11 mouse cellular contexts compared by ENCODE assay signal in the genomic region with DNA sequence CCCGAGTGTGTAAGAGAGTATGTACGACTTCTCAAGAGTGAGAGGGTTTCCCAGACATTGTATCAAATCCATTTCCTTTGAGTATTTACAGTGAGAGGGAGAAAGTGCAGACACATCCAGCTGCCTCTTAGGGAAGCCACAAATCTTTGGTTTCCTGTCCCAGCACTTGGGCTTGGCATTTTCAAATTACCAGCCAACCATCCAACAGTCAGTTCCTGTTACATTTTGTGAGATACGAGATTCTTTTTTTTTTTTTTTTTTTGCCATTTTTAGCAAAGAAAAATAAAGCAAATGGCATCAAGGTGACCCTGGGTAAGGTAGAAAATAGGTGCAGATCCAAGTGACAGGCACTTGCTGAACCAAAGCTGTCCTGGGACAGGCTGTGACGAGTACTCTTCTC. TPM values are rescaled to one million over a fixed set of nuclear protein-coding genes. Genes with fewer than 3 reads are reported as not detected.
DNase-seq lines count a peak whose midpoint lies in the region; ATAC-seq and TF ChIP-seq lines count a peak whose summit lies in the region.
"Had no signal": no experiment of that assay in that cellular context is flagged by ENCODE, and none has a peak within 500 bp of the region (broad histone marks: within the 10 kb centered on the region; RNA-seq: fewer than 3 reads in every experiment).

No protein-coding gene starts in this region.

- no peak for ATAC-seq in hindbrain, embryonic 13.5 days (ENCODE audit: low FRiP score)
- no peak for ATAC-seq in hindbrain, embryonic 11.5 days (ENCODE audit: low FRiP score)
- no peak for ATAC-seq in lung, embryonic 15.5 days (ENCODE audit: borderline replicate concordance, extremely low read depth, low FRiP score, low TSS enrichment)

- 0 out of 2 replicates have a peak, but pooled peaks cover 3% of the 10 kb centered on the region for H3K9me3 ChIP-seq in hindbrain, embryonic 13.5 days
- H3K9me3 ChIP-seq in hindbrain, embryonic 11.5 days (ENCODE audit: control insufficient read depth, low read length), result no peaks in the 10 kb centered on the region
- peaks cover 2% of the 10 kb centered on the region; the same call in 1 of the 2 replicates for H3K9me3 ChIP-seq in lung, embryonic 15.5 days
- H3K9me3 ChIP-seq: G1E had no signal

- H3K27me3 ChIP-seq in hindbrain, embryonic 13.5 days, result 0 out of 2 replicates have a peak, but pooled peaks cover 4% of the 10 kb centered on the region
- H3K27me3 ChIP-seq in hindbrain, embryonic 11.5 days (ENCODE audit: control insufficient read depth, insufficient read depth, low read length), result no peaks in the 10 kb centered on the region
- H3K27me3 ChIP-seq in lung, embryonic 15.5 days, result no peaks in the 10 kb centered on the region
- H3K27me3 ChIP-seq in myocyte (ENCODE audit: control insufficient read depth, insufficient read depth, insufficient read length), result no peaks in the 10 kb centered on the region

- H3K79me2 ChIP-seq in myocyte (ENCODE audit: control insufficient read depth, insufficient read depth), result no peaks in the 10 kb centered on the region

- peaks cover 23% of the 10 kb centered on the region for H3K4me1 ChIP-seq in hindbrain, embryonic 13.5 days (replicated peaks)
- no peaks in the 10 kb centered on the region; the same call in 1 of the 2 replicates for H3K4me1 ChIP-seq in hindbrain, embryonic 11.5 days (replicated peaks; ENCODE audit: control insufficient read depth, insufficient read depth, low read length)
- H3K4me1 ChIP-seq in lung, embryonic 15.5 days, result peaks cover 29% of the 10 kb centered on the region
- peaks cover 4% of the 10 kb centered on the region for H3K4me1 ChIP-seq in bone marrow, adult 2 months (ENCODE audit: control insufficient read depth, insufficient read depth, low read length)

- 81% methylated on average over 4 of the region's 4 CpGs for whole genome bisulfite sequencing in hindbrain, embryonic 13.5 days
- 83% methylated on average over 4 of the region's 4 CpGs for WGBS in hindbrain, embryonic 11.5 days
- 42% methylated on average over 4 of the region's 4 CpGs for WGBS in lung, embryonic 15.5 days
- 4% methylated on average over 4 of the region's 4 CpGs for WGBS in bone marrow, adult 2 months

- H3K9ac ChIP-seq in hindbrain, embryonic 13.5 days, result no peak overlapping the region
- H3K9ac ChIP-seq in hindbrain, embryonic 11.5 days (ENCODE audit: low read depth, low read length), result no peak overlapping the region
- H3K9ac ChIP-seq in lung, embryonic 15.5 days, result no peak overlapping the region

- no peaks in the 10 kb centered on the region for H3K36me3 ChIP-seq in hindbrain, embryonic 13.5 days
- H3K36me3 ChIP-seq in hindbrain, embryonic 11.5 days (ENCODE audit: control insufficient read depth, insufficient read depth, low read length), result no peaks in the 10 kb centered on the region
- no peaks in the 10 kb centered on the region for H3K36me3 ChIP-seq in lung, embryonic 15.5 days
- no peaks in the 10 kb centered on the region for H3K36me3 ChIP-seq in myocyte (ENCODE audit: control insufficient read depth, insufficient read depth)
- H3K36me3 ChIP-seq: G1E had no signal

- no peak overlapping the region for H3K4me3 ChIP-seq in hindbrain, embryonic 13.5 days
- no peak overlapping the region for H3K4me3 ChIP-seq in hindbrain, embryonic 11.5 days (ENCODE audit: low read depth, low read length)
- no peak overlapping the region for H3K4me3 ChIP-seq in lung, embryonic 15.5 days
- H3K4me3 ChIP-seq in bone marrow, adult 2 months (replicated peaks; ENCODE audit: control insufficient read depth, low read depth, low read length), result no peak overlapping the region
- H3K4me3 ChIP-seq in myocyte, result no peak overlapping the region

- TF ChIP-seq POLR2A in bone marrow, adult 2 months (IDR thresholded peaks at IDR 0.05; ENCODE audit: borderline replicate concordance, control insufficient read depth, low read depth, low read length), result no peak
- no peak for TF ChIP-seq POLR2A in myocyte (IDR thresholded peaks at IDR 0.05; ENCODE audit: insufficient read length, low read depth)

- no peak for DNase-seq in hindbrain, embryonic 11.5 days (ENCODE audit: low spot score)
- DNase-seq in lung, postnatal 10 days, result no peak
- no peak for DNase-seq in embryo, embryonic 10.5 days (ENCODE audit: low spot score)
- DNase-seq: gastrocnemius, postnatal 14 days; right cerebral cortex, postnatal 14 days had no signal

- no peak for TF ChIP-seq CTCF in bone marrow, adult 2 months (IDR thresholded peaks at IDR 0.05; ENCODE audit: control insufficient read depth, insufficient read depth, low read length)

- H3K27ac ChIP-seq in hindbrain, embryonic 13.5 days, result peak overlapping the region; percentile 62; the same call in 1 of the 2 replicates
- no peak overlapping the region for H3K27ac ChIP-seq in hindbrain, embryonic 11.5 days (ENCODE audit: low read depth, low read length)
- H3K27ac ChIP-seq in lung, embryonic 15.5 days, result peak overlapping the region; percentile 54
- peak overlapping the region; percentile 66 for H3K27ac ChIP-seq in bone marrow, adult 2 months (ENCODE audit: control insufficient read depth, insufficient read depth, low read depth, low read length, poor library complexity)

- no peak overlapping the region for H3K4me2 ChIP-seq in hindbrain, embryonic 13.5 days
- no peak overlapping the region for H3K4me2 ChIP-seq in hindbrain, embryonic 11.5 days (replicated peaks; ENCODE audit: low read depth, low read length)
- H3K4me2 ChIP-seq in lung, embryonic 15.5 days, result no peak overlapping the region
- H3K4me2 ChIP-seq in myocyte (ENCODE audit: low read depth), result peak overlapping the region; percentile 63
- H3K4me2 ChIP-seq: midbrain, embryonic 11.5 days had no signal

- no peak overlapping the region for H3ac ChIP-seq in myocyte (ENCODE audit: control insufficient read depth, insufficient read length)

TF ChIP-seq in myocyte, 11 proteins besides CTCF, POLR2A, EP300 and RAD21:
- TF ChIP-seq MYOD1 (IDR thresholded peaks at IDR 0.05; ENCODE audit: control insufficient read depth in 1 of 3, insufficient read length in 2 of 3, low read depth in 2 of 3), result peak in 1 of 3 experiments; percentile 11
- TF ChIP-seq CEBPB (IDR thresholded peaks at IDR 0.05; ENCODE audit: insufficient read depth, poor library complexity, severe bottlenecking), result no peak
- no peak for TF ChIP-seq TCF12 (IDR thresholded peaks at IDR 0.05; ENCODE audit: insufficient read depth, poor library complexity, severe bottlenecking)

RNA-seq across cellular contexts. Expression of a gene that starts 9.2 kb away (rescaled TPM):
- polyA plus RNA-seq in hindbrain, embryonic 13.5 days (2015; fragmentation: Nextera tagmentation; extraction: Ambion mirVana), result 4.4 and 6.4 TPM in 2 replicates
- 0.68 and 0.83 TPM in 2 replicates for polyA plus RNA-seq in hindbrain, embryonic 11.5 days (2014; fragmentation: Nextera tagmentation; extraction: Ambion mirVana)
- 6.4 and 7.9 TPM in 2 replicates for polyA plus RNA-seq in lung, embryonic 15.5 days (2015; fragmentation: Nextera tagmentation; extraction: Ambion mirVana)
- 8.3 TPM in 2 replicates for polyA plus RNA-seq in bone marrow, adult 2 months (2011; ENCODE audit: insufficient read depth, insufficient read length, low replicate concordance, missing spikeins)
- polyA plus RNA-seq in myocyte (2012; fragmentation: generic; extraction: Trizol), result 0.68 TPM
- polyA plus RNA-seq: G1E had no signal
